Mouse (Mus musculus) C2C12 (cell line): ENCODE measurements around the gene Ntrk2.

Experiments used
- CTCF ChIP-seq: IDR thresholded peaks from one replicate; pipeline ENCODE4 v1.5.1; 2011; ENCODE audit not compliant: control insufficient read depth, insufficient read depth, insufficient read length
- MAX ChIP-seq: IDR thresholded peaks from one replicate; pipeline ENCODE4 v1.6.1; 2011; ENCODE audit warnings: mild to moderate bottlenecking, control low read depth

DNA sequence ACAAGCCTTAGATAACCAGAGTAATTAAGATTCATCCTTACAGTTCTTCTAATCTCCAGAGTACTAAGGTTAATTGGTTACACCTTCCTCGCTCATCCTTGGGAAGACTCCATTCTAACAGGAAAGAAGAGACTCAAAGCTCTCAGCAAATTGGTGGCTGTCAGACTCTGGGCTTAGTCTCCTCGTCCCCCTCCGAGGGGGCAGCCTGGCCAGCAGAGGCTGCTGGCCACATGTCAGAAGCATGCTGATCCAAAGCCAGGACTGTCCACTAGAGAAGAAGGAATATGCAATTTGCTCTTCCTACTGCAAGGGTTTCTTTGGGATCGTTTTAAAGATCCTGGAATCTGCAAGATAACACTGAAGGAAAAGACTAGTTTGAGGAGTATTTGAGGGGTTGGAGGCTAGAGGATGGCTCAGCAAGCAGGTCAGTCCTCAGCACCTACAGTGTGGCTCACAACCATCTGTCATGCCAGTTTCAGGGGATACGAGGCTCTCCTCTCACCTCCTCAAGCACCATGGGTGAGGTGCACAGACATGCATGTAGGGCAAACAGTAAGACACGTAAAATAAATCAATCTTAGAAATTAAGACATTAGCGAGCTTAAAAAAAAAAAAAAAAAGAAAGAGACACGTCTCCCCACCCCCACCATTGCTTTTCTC is 60.5 kb downstream of the Ntrk2 start:
- TF ChIP-seq MAX (no peak), CTCF (no peak)
